Mouse (Mus musculus) kidney, adult 11 months (tissue): ENCODE measurements at regions not wholly inside any gene's neighbourhood (a gene's known extent, or its start where the extent isn't known, plus 50 kb on each side); places are given as distances from the start of the nearest gene placed in this dataset.
A peak's percentile ranks its signal among the peaks of the same experiment; 100 is the strongest.

Experiments
- DNase-seq: peaks from one replicate; pipeline ENCODE4 v3.0.0; 2022

DNA sequence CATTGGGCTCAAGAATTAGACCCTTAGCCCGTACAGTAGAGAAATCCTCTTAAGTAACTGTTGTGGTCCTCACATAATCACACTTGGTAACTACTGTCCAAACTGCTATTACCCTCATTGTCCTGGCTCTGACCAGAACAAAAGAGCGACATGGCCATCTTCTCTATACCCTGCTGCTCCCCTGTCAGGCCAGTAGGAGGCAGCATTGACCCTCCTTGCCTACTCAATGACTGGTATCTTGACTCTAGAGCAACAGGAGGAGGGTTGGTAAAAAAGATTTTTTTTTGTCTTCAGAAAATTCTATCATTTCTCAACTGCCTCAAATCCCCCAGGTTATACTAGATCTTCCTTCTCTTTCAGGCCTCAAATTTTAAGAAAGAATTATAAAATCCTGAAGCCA lies 130.4 kb downstream of the Usp46 start:
- peak; percentile 16 for DNase-seq

DNA sequence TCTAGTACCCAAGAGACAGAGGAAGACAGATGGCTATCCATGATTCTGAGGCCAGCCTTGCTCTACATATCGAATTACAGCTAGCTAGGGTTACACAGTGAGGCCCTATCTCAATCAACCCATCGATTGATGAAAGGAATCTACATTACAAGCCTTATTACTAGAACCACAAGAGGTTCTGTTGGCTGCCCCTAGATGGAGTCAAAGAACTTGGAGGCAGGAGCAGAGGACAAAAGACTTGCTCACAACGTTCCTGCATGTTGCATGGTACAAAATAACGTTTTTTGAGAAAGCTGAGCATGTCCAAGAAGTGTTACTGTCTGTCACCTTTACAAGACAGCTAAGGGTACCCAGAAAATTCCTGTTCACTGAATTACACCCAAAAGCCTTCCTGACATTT lies 129.8 kb downstream of the Usp46 start:
- no peak for DNase-seq

DNA sequence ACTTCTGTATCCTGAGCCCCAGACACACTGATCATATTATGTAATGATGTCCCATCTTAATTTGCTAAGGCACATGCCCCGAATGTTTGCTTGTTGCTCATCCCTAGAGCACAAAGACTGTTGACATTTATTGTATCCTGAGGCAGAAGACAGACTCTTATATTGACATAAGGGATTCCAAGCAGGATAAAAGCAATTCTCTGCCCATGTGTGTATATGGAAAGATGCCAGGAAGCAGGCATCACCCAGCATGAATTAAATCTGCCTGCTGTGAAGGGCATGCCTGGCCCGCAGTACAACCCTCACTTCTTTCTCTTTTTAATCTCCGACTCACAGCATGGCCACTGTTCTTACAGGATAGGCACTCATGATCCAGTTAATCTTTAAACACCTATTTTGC lies 125.3 kb downstream of the Usp46 start:
- DNase-seq = no peak

DNA sequence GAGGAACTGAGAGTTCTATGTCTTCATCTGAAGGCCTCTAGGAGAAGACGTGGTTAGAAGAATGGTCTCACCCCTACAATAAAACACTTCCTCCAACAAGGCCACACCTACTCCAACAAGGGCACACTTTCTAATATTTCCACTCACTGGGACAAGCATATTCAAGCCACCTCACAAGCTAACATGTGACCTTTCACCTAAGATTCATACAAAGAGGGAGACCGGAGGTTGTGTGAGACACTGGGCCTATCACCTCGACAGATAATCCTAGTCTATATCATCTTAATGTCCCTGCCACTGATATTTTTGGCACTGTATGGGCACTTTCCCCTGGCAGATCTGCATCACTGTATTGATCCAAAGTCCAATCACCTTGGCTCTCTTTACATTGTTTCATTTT lies 122.6 kb downstream of the Usp46 start:
- DNase-seq = no peak

DNA sequence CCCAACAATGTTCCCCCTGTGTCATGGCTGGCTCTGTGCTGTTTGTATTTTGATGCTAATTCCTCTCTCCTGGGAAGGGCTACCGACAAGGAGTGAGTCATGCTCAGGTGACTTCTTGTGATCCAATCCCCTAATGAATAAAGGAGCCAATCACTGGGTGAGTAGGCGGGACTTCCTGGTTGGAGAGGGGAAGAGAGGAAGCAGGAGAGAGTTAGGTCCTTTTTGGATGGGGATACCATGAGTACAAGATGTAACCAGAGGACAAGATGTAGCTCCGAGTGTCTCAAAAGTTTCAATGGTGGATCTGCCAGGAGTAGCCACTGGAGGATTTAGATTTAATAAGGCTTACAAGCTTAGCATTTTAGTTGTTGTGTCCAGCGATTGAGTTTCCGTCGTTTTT lies 122.1 kb downstream of the Usp46 start:
- DNase-seq = no peak

DNA sequence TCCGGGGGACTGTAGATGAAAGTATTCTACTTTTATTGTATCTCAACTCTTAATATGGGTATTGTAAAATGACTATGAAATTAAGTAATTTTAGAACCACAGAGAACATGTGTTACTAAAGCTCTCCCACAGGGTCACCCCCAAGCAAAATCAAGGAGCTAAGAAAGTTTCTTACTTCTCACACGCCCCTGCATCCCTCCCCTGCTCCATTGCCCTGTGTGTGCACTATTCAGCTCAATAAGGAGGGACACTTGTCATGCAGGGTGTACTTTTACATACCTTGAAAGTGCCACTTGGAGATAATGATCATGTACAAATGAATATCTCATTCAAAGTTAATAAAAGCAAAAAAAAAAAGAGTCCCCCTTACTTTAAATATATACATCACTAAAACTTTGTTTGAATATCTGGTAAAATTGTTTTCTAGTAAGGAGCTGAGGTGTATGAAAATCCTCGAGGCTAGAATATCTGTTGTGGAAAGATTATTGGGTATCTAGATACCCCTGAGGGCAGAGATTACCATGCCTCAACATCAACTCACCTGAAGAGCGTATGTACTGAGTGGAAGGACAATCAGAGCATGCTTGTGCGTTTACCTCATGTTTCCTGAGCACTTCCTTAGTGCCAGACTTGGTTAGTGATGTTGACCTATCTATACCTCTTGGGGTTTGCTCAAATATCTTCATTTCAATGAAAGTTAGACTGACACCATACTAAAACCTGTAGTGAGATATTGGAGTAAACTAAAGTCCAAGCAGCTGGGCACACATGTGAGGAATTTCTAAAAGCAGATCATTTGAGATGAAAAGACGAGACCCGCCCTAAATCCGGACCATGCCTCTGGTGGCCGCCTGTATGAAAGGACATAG lies 120.0 kb downstream of the Usp46 start:
- DNase-seq = no peak
